Mouse (Mus musculus) embryonic facial prominence, embryonic 11.5 days (tissue): ENCODE measurements around the gene Nebl. TPM values are rescaled to one million over a fixed set of nuclear protein-coding genes. Genes with fewer than 3 reads are reported as not detected.
A peak's percentile ranks its signal among the peaks of the same experiment; 100 is the strongest.

ENCODE experiments used
- ATAC-seq: fragments of 200-750 bp; cut with Nextera tagmentation; replicated peaks from 2 replicates; pipeline ENCODE4 v1.8.0; 2017; ENCODE audit warnings: low read depth; ENCODE audit not compliant: insufficient number of reproducible peaks, low FRiP score, low TSS enrichment
- DNase-seq: peaks from one replicate; pipeline ENCODE4 v3.0.0-alpha.2; 2015; ENCODE audit warnings: low spot score
- H3K27ac ChIP-seq: fragments of 300-500 bp; sonication (generic); replicated peaks from 2 replicates; pipeline ENCODE4 v1.5.1; 2014; ENCODE audit warnings: mild to moderate bottlenecking, low read depth, low read length, control low read depth
- H3K27me3 ChIP-seq: fragments of 300-500 bp; sonication (generic); 2 replicates; pipeline ENCODE4 v1.6.1; 2014; ENCODE audit warnings: mild to moderate bottlenecking, low read length, moderate library complexity, mixed read lengths; ENCODE audit not compliant: control insufficient read depth, insufficient read depth
- H3K36me3 ChIP-seq: fragments of 300-500 bp; sonication (generic); replicated peaks from 2 replicates; pipeline ENCODE4 v1.6.1; 2014; ENCODE audit warnings: low read depth, mild to moderate bottlenecking, low read length, moderate library complexity, mixed read lengths; ENCODE audit not compliant: control insufficient read depth, insufficient read depth
- H3K4me1 ChIP-seq: fragments of 300-500 bp; sonication (generic); 2 replicates; pipeline ENCODE4 v1.6.1; 2014; ENCODE audit warnings: low read length, mixed read lengths; ENCODE audit not compliant: control insufficient read depth, insufficient read depth
- H3K4me2 ChIP-seq: fragments of 300-500 bp; sonication (generic); 2 replicates; pipeline ENCODE4 v1.6.1; 2014; ENCODE audit warnings: low read depth, mild to moderate bottlenecking, control low read depth, low read length, moderate library complexity
- H3K4me3 ChIP-seq: fragments of 300-500 bp; sonication (generic); 2 replicates; pipeline ENCODE4 v1.5.1; 2014; ENCODE audit warnings: low read depth, low read length, control low read depth
- H3K9ac ChIP-seq: fragments of 300-500 bp; sonication (generic); replicated peaks from 2 replicates; pipeline ENCODE4 v1.6.1; 2014; ENCODE audit warnings: mild to moderate bottlenecking, control low read depth, low read length
- H3K9me3 ChIP-seq: fragments of 300-500 bp; sonication (generic); replicated peaks from 2 replicates; pipeline ENCODE4 v1.6.1; 2016; ENCODE audit warnings: mild to moderate bottlenecking, low read length, inconsistent platforms, mixed read lengths; ENCODE audit not compliant: control insufficient read depth
- WGBS: fragments of 180-500 bp; shearing (Covaris S2); extraction: QIAGEN DNeasy Blood & Tissue Kit; methylation state at CpG from one replicate; pipeline ENCODE4 v1.1.7; 2014; 5-methylcytosine and 5-hydroxymethylcytosine counted together
- polyA plus RNA-seq: library from polyadenylated mRNA; unstranded; fragments of >200 nt; fragmentation: Nextera tagmentation; extraction: Ambion mirVana; gene quantifications from 2 replicates; pipeline ENCODE4 v1.2.1, GENCODE M21; 2014

Gene Nebl
- polyA plus RNA-seq, 1 experiment from 2014 or later, result 8.9 TPM

GRCm38 (mm10) chr2:17732210-17732609 is 946 bp upstream of the Nebl start:
- no peak overlapping the region for H3K4me3 ChIP-seq
- H3K27me3 ChIP-seq, result peaks cover 14% of the 10 kb centered on the region

GRCm38 (mm10) chr2:17731831-17732200 is 552 bp upstream of the Nebl start:
- 8% methylated on average over 6 of the region's 6 CpGs for WGBS

More at GRCm38 (mm10) chr2:17732210-17732609, 946 bp upstream of the Nebl start:
- H3K4me2 ChIP-seq, result no peak overlapping the region
- peaks cover 3% of the 10 kb centered on the region; the same call in 1 of the 2 replicates for H3K4me1 ChIP-seq
- no peaks in the 10 kb centered on the region for H3K9me3 ChIP-seq
- WGBS, result 18% methylated on average over 7 of the region's 7 CpGs
- ATAC-seq (no peak), DNase-seq (no peak)
- H3K9ac ChIP-seq, result no peak overlapping the region
- H3K36me3 ChIP-seq, result no peaks in the 10 kb centered on the region
- no peak overlapping the region for H3K27ac ChIP-seq

GRCm38 (mm10) chr2:17730648-17730956 is 662 bp downstream of the Nebl start:
- Histone ChIP-seq H3K4me1 (peaks cover 3% of the 10 kb centered on the region; the same call in 1 of the 2 replicates), H3K9me3 (no peaks in the 10 kb centered on the region), H3K4me3 (peak overlapping the region; percentile 60), H3K27ac (no peak overlapping the region), H3K27me3 (peaks cover 14% of the 10 kb centered on the region), H3K9ac (peak overlapping the region; percentile 61), H3K36me3 (no peaks in the 10 kb centered on the region), H3K4me2 (peak overlapping the region; percentile 98)
- DNase-seq (no peak), ATAC-seq (no peak; the same call in 1 of the 2 replicates)
- under 1% methylated on average over 20 of the region's 20 CpGs for WGBS

More at GRCm38 (mm10) chr2:17731831-17732200, 552 bp upstream of the Nebl start:
- Histone ChIP-seq H3K27ac (no peak overlapping the region), H3K36me3 (no peaks in the 10 kb centered on the region), H3K9me3 (no peaks in the 10 kb centered on the region), H3K9ac (no peak overlapping the region), H3K4me2 (no peak overlapping the region), H3K27me3 (peaks cover 14% of the 10 kb centered on the region), H3K4me3 (peak overlapping the region; percentile 60; the same call in 1 of the 2 replicates), H3K4me1 (peaks cover 3% of the 10 kb centered on the region; the same call in 1 of the 2 replicates)
- ATAC-seq (no peak), DNase-seq (no peak)

- ATAC-seq (peak; percentile 49; the same call in 1 of the 2 replicates), DNase-seq (peak; percentile 30)
- Histone ChIP-seq H3K9ac (peak overlapping the region; percentile 61), H3K4me2 (peak overlapping the region; percentile 98), H3K27me3 (peaks cover 14% of the 10 kb centered on the region), H3K9me3 (no peaks in the 10 kb centered on the region), H3K36me3 (no peaks in the 10 kb centered on the region), H3K4me3 (peak overlapping the region; percentile 60), H3K4me1 (peaks cover 3% of the 10 kb centered on the region; the same call in 1 of the 2 replicates), H3K27ac (no peak overlapping the region)
- 4% methylated on average over 25 of the region's 25 CpGs for WGBS
Observed at GRCm38 (mm10) chr2:17729770-17730647, 1.3 kb downstream of the Nebl start.

GRCm38 (mm10) chr2:17724405-17724804 is 6.9 kb downstream of the Nebl start:
- Histone ChIP-seq H3K36me3 (no peaks in the 10 kb centered on the region), H3K9me3 (no peaks in the 10 kb centered on the region), H3K4me1 (no peaks in the 10 kb centered on the region), H3K27ac (no peak overlapping the region), H3K4me2 (no peak overlapping the region), H3K4me3 (no peak overlapping the region), H3K27me3 (no peaks in the 10 kb centered on the region; the same call in 1 of the 2 replicates), H3K9ac (no peak overlapping the region)
- DNase-seq (no peak), ATAC-seq (no peak)
- 80% methylated on average over 5 of the region's 5 CpGs for WGBS

GRCm38 (mm10) chr2:17723268-17724019 is 7.8 kb downstream of the Nebl start:
- DNase-seq (no peak), ATAC-seq (no peak)
- H3K4me2 ChIP-seq, result no peak overlapping the region
- H3K9ac ChIP-seq, result no peak overlapping the region
- H3K36me3 ChIP-seq, result no peaks in the 10 kb centered on the region
- H3K27me3 ChIP-seq, result no peaks in the 10 kb centered on the region
- no peak overlapping the region for H3K27ac ChIP-seq
- WGBS, result 80% methylated on average over 12 of the region's 12 CpGs
- H3K4me3 ChIP-seq, result no peak overlapping the region
- no peaks in the 10 kb centered on the region for H3K9me3 ChIP-seq
- H3K4me1 ChIP-seq, result no peaks in the 10 kb centered on the region

- 82% methylated on average over 6 of the region's 6 CpGs for WGBS
- H3K27ac ChIP-seq, result no peak overlapping the region
Observed at GRCm38 (mm10) chr2:17721177-17721715, 10.0 kb downstream of the Nebl start.

More at GRCm38 (mm10) chr2:17721177-17721715, 10.0 kb downstream of the Nebl start:
- Histone ChIP-seq H3K4me1 (no peaks in the 10 kb centered on the region), H3K36me3 (no peaks in the 10 kb centered on the region), H3K4me3 (no peak overlapping the region), H3K27me3 (no peaks in the 10 kb centered on the region), H3K9me3 (no peaks in the 10 kb centered on the region), H3K4me2 (no peak overlapping the region), H3K9ac (no peak overlapping the region)
- DNase-seq (no peak), ATAC-seq (no peak)
